Mouse (Mus musculus): ENCODE data around the gene Proser3. TPM values are rescaled to one million over a fixed set of nuclear protein-coding genes. Genes with fewer than 3 reads are reported as not detected.
A peak's percentile ranks its signal among the peaks of the same experiment; 100 is the strongest.

Proser3 gene
- polyA plus RNA-seq (2014; fragmentation: Nextera tagmentation; extraction: Ambion mirVana): 10.4 and 11.0 TPM in 2 replicates

DNA sequence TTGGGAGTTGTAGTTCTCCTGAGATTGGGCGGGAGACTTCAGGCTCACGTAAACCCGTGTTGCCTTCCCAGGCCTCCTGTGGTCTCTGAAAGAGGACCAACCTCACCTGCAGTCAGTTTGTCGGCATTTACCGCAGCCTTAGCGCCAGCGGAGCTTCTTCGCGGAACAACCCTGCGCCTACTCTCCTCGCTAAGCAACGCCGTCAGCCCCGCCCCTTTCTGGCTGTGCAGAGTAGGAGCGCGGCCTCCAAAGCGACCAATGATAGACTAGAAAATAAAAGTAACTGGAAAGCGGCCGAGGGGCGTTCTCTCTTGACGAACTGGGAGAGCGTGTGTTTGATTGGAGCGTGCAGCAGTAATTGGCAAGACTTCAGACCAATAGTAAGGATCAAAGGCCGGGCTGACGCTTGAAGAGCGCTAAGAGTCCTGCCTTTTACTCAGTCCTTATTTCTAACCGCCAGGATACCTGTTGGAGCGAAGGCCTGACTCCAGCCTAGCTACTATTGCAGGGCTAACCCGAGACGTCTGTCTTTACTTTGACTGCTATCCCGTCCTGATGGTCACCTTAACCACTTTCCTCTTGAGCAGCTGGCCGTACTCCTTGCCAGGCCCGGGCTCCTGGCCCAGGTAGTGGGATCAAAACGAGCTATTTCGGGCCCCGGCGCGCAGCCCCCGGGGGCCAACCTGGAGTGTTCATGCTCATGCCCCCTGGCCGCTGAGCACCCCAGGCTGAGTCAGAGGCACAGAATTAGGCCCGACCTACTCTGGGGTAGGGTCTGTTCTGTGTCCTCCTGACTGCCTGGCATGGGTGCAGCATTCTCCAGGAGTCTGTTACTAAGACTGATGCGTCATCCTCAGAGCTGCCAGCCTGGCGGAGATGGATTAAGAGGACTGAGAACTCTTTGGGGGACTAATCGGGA, at the start of gene Proser3, which contains the start of gene Hspb6:
Proser3 (minus strand) TSS at position 198 of the 919 bp plus-strand sequence.
Hspb6 (plus strand) TSS at position 77 of the 919 bp plus-strand sequence.
- peak within 1 kb of the TSS; percentile 54 for H3K4me3 ChIP-seq (replicated peaks; ENCODE audit: low read length)
- H3K36me3 ChIP-seq (replicated peaks; ENCODE audit: control insufficient read depth, insufficient read depth): peaks cover 36% of the 10 kb centered on the region
- ATAC-seq (ENCODE audit: low FRiP score) (peak; percentile 95), DNase-seq (ENCODE audit: low spot score) (peak; percentile 97)
- H3K27me3 ChIP-seq (ENCODE audit: control insufficient read depth, insufficient read depth, low read length): peaks cover 8% of the 10 kb centered on the region; the same call in 1 of the 2 replicates
- H3K4me2 ChIP-seq (replicated peaks): peak within 1 kb of the TSS; percentile 74
- H3K27ac ChIP-seq: peak within 1 kb of the TSS; percentile 91
- H3K4me1 ChIP-seq (replicated peaks; ENCODE audit: control insufficient read depth, insufficient read depth, low read length): peaks cover 13% of the 10 kb centered on the region
- peak within 1 kb of the TSS; percentile 58 for H3K9ac ChIP-seq
- under 1% methylated on average over 44 of the region's 44 CpGs for WGBS
- no peaks in the 10 kb centered on the region for H3K9me3 ChIP-seq (ENCODE audit: control insufficient read depth, low read length)

DNA sequence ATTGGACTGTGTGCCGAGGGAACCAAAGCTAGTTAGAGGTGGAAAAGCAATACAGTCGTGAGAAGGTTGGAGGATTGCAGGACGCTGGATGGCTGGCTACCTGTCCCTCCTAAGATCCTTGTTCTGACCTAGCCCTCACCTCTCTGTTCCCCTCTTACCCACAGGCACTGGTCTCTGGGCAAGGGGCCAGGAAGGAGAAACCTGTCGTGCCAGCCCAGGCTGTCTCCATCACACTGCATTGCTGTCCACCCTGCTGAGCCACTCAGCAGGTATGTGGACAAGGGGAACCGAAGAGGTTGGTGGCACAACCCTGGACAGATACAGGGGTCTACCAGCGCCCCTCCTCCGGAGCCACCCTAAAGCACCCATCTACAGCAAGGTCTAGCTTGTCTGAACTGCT, 48.6 kb upstream of the Proser3 start:
- Histone ChIP-seq H3K27me3 (ENCODE audit: control insufficient read depth, insufficient read depth, low read length) (no peaks in the 10 kb centered on the region), H3K4me2 (replicated peaks) (peak overlapping the region; percentile 48; the same call in 1 of the 2 replicates), H3K9me3 (ENCODE audit: control insufficient read depth, low read length) (no peaks in the 10 kb centered on the region), H3K4me1 (replicated peaks; ENCODE audit: control insufficient read depth, insufficient read depth, low read length) (peaks cover 8% of the 10 kb centered on the region; the same call in 1 of the 2 replicates), H3K9ac (no peak overlapping the region), H3K27ac (no peak overlapping the region), H3K36me3 (replicated peaks; ENCODE audit: control insufficient read depth, insufficient read depth) (no peaks in the 10 kb centered on the region), H3K4me3 (replicated peaks; ENCODE audit: low read length) (no peak overlapping the region)
- DNase-seq (ENCODE audit: low spot score) (no peak), ATAC-seq (ENCODE audit: low FRiP score) (no peak)
- WGBS: 75% methylated on average over 7 of the region's 7 CpGs

DNA sequence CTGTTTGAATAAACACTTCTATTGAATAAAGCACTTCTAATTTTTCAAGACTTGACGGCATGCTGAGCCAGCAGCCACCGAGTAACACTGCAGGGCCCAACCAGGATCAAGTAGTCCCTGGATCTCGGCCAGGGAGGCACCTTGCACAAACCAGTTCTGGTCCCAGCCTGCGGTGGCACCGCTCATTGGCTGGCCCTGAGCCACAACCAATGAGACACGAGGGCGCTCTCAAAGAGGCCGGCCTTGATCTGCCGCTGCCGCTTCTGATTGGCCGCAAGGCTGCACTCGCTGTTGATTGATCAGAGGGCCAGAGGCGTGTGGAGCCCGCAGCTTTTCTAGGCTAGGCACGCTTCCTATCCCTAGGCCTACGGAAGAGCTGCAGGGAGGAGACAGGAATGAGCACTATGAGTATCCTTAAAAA, 47.8 kb upstream of the Proser3 start:
- DNase-seq (ENCODE audit: low spot score) (peak; percentile 92), ATAC-seq (ENCODE audit: low FRiP score) (peak; percentile 98)
- Histone ChIP-seq H3K27me3 (ENCODE audit: control insufficient read depth, insufficient read depth, low read length) (no peaks in the 10 kb centered on the region), H3K27ac (peak overlapping the region; percentile 39; the same call in 1 of the 2 replicates), H3K4me2 (replicated peaks) (peak overlapping the region; percentile 48), H3K4me1 (replicated peaks; ENCODE audit: control insufficient read depth, insufficient read depth, low read length) (peaks cover 8% of the 10 kb centered on the region; the same call in 1 of the 2 replicates), H3K4me3 (replicated peaks; ENCODE audit: low read length) (no peak overlapping the region), H3K36me3 (replicated peaks; ENCODE audit: control insufficient read depth, insufficient read depth) (no peaks in the 10 kb centered on the region), H3K9me3 (ENCODE audit: control insufficient read depth, low read length) (no peaks in the 10 kb centered on the region), H3K9ac (no peak overlapping the region)
- WGBS: 2% methylated on average over 16 of the region's 16 CpGs

DNA sequence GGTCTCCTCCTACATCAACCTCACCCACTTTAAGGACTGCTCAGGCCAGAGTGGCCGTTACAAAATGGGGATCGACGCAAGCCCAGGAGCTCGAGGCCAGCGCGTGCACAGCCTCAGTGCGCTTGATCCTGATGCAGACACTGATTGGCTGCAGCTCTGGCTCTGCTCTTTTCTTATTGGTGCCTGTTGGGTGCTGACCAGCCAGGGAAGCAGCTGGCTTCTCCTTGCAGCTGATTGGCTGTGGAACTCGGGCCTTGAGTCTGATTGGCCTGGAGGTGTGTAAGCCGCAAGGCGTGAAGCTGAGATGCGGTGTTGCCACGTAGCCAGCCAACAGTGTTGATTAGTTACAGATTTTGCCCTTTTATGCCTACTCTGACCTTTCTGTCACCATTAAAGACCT, 46.7 kb upstream of the Proser3 start, which contains the start of gene Zbtb32:
Zbtb32 (minus strand) TSS at position 124 of the 400 bp plus-strand sequence.
- Histone ChIP-seq H3K4me2 (replicated peaks) (peak within 1 kb of the TSS; percentile 48), H3K4me1 (replicated peaks; ENCODE audit: control insufficient read depth, insufficient read depth, low read length) (peaks cover 8% of the 10 kb centered on the region; the same call in 1 of the 2 replicates), H3K9ac (no peak within 1 kb of the TSS), H3K36me3 (replicated peaks; ENCODE audit: control insufficient read depth, insufficient read depth) (no peaks in the 10 kb centered on the region), H3K9me3 (ENCODE audit: control insufficient read depth, low read length) (no peaks in the 10 kb centered on the region), H3K27me3 (ENCODE audit: control insufficient read depth, insufficient read depth, low read length) (no peaks in the 10 kb centered on the region), H3K4me3 (replicated peaks; ENCODE audit: low read length) (no peak within 1 kb of the TSS), H3K27ac (peak within 1 kb of the TSS; percentile 39; the same call in 1 of the 2 replicates)
- WGBS: 95% methylated on average over 12 of the region's 12 CpGs
- DNase-seq (ENCODE audit: low spot score) (no peak), ATAC-seq (ENCODE audit: low FRiP score) (no peak)

DNA sequence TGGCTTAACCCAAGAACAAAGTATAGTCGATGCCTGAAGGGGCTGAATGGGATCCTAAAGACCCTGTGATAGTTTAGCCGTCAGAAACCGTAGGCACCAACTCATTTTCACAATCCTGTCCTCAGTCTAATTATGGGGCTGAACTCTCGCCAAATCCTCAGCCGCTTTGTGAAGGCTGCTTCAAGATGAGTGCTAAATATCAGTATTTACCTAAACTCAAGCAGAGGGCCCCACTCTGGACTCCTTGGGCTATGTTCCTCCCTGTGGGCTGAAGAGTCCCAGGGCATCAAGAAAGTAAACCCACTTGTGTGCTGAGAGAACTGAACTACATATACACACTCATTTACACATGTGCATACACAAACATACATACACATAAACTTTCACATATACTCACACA, 44.7 kb upstream of the Proser3 start:
- no peaks in the 10 kb centered on the region for H3K27me3 ChIP-seq (ENCODE audit: control insufficient read depth, insufficient read depth, low read length)
- ATAC-seq (ENCODE audit: low FRiP score) (no peak), DNase-seq (ENCODE audit: low spot score) (no peak)
- H3K4me2 ChIP-seq (replicated peaks): no peak overlapping the region
- H3K4me1 ChIP-seq (replicated peaks; ENCODE audit: control insufficient read depth, insufficient read depth, low read length): peaks cover 8% of the 10 kb centered on the region; the same call in 1 of the 2 replicates
- H3K36me3 ChIP-seq (replicated peaks; ENCODE audit: control insufficient read depth, insufficient read depth): no peaks in the 10 kb centered on the region
- no peak overlapping the region for H3K9ac ChIP-seq
- H3K9me3 ChIP-seq (ENCODE audit: control insufficient read depth, low read length): no peaks in the 10 kb centered on the region
- H3K4me3 ChIP-seq (replicated peaks; ENCODE audit: low read length): no peak overlapping the region
- WGBS: 81% methylated on average over 5 of the region's 5 CpGs
- no peak overlapping the region for H3K27ac ChIP-seq

DNA sequence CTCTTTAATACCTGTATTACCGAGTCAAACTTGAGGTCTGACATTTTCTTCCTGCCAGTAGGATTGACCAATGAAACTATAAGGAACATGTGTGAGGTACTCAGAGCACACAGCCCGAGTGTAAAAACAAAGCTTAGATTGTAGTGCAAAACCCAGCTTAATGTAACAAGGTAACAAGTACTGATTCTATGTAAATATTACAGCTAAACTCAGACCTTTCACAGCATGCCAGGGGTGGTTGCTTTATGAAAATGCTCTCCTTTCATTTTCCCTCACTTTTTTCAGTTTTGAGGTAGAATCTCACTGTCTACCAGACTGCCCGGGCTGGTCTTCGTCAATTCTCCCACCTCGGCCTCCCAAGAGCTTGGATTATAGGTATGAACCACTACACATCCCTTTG, 44.0 kb upstream of the Proser3 start:
- ATAC-seq (ENCODE audit: low FRiP score) (no peak), DNase-seq (ENCODE audit: low spot score) (no peak)
- no peak overlapping the region for H3K9ac ChIP-seq
- H3K36me3 ChIP-seq (replicated peaks; ENCODE audit: control insufficient read depth, insufficient read depth): no peaks in the 10 kb centered on the region
- no peak overlapping the region for H3K27ac ChIP-seq
- H3K27me3 ChIP-seq (ENCODE audit: control insufficient read depth, insufficient read depth, low read length): no peaks in the 10 kb centered on the region
- H3K4me2 ChIP-seq (replicated peaks): no peak overlapping the region
- no peaks in the 10 kb centered on the region for H3K9me3 ChIP-seq (ENCODE audit: control insufficient read depth, low read length)
- no peak overlapping the region for H3K4me3 ChIP-seq (replicated peaks; ENCODE audit: low read length)
- 85% methylated on average over 5 of the region's 5 CpGs for WGBS
- H3K4me1 ChIP-seq (replicated peaks; ENCODE audit: control insufficient read depth, insufficient read depth, low read length): peaks cover 8% of the 10 kb centered on the region; the same call in 1 of the 2 replicates

DNA sequence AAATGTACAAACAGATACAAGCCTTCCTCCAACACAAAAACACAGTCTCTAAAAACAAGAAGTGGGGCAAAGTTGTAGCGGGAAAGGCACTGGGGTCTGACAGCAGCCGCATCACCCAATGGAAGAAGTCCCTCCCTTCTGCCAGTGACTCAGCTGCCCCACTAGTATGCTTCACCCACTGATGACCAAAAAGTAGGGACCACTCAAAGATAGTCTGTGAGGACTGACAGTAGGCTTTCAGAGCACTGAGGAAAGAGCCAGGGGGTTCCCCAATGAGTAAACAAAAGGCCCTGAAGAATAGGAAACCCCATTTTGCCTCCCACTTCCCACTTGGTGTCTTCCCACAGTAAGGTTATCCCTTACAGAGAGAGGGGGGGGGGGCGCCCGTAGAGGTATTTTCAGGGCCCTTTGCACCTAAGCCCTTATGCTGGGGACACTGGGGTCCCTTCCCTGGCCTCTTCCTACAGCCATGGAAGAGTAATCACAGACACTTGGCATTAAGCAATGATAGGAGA, 42.5 kb upstream of the Proser3 start:
- ATAC-seq (ENCODE audit: low FRiP score) (no peak), DNase-seq (ENCODE audit: low spot score) (no peak)
- Histone ChIP-seq H3K4me2 (replicated peaks) (no peak overlapping the region), H3K4me3 (replicated peaks; ENCODE audit: low read length) (no peak overlapping the region), H3K4me1 (replicated peaks; ENCODE audit: control insufficient read depth, insufficient read depth, low read length) (peaks cover 2% of the 10 kb centered on the region; the same call in 1 of the 2 replicates), H3K27ac (no peak overlapping the region), H3K9ac (no peak overlapping the region), H3K9me3 (ENCODE audit: control insufficient read depth, low read length) (no peaks in the 10 kb centered on the region), H3K27me3 (ENCODE audit: control insufficient read depth, insufficient read depth, low read length) (no peaks in the 10 kb centered on the region), H3K36me3 (replicated peaks; ENCODE audit: control insufficient read depth, insufficient read depth) (no peaks in the 10 kb centered on the region)
- 69% methylated on average over 4 of the region's 4 CpGs for WGBS

DNA sequence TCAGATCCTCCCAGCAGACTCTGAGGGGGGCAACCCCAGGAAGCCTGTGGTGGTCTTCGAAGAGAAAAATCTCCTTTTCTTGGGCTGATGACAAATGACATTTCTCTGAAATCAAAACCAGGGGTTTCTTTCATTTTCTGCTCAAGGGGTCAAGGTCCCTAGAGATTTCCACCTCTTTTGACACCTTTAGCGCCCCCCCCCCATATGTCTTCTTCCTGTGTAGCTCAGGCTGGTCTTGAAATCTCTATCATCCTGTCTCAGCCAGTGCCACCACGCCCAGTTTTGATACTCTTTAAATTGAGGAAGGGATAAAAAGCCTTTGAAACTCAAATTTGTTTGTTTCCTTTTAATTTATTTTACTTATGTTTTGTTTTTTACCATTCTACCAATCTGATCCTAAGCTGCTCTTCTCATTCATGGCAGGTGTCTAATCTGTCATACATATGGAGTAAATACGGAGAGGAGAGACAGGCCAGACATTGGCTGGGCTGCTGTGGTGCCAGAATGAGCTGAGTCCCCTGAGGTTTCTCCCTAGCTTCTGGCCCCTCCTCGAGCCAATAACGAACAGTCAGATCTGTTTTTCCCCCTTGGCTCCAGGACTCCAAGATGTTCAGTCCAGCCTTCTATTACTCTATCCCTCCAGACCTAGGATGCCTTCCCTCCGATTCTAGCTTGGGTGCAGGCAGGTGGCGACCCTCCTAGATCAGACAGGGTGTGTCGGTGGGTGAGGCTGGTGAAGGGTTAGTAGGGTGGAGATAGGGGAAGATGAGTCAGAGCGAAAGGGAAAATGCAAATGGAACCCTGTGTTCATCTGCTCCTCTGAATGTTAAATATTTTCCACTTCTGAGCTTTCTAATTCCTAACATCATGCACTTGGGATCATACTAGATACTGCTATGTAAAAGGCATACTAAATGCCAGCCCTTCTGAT, 41.7 kb upstream of the Proser3 start:
- Histone ChIP-seq H3K4me2 (replicated peaks) (no peak overlapping the region), H3K27ac (no peak overlapping the region), H3K36me3 (replicated peaks; ENCODE audit: control insufficient read depth, insufficient read depth) (no peaks in the 10 kb centered on the region), H3K4me1 (replicated peaks; ENCODE audit: control insufficient read depth, insufficient read depth, low read length) (no peaks in the 10 kb centered on the region; the same call in 1 of the 2 replicates), H3K27me3 (ENCODE audit: control insufficient read depth, insufficient read depth, low read length) (no peaks in the 10 kb centered on the region), H3K9me3 (ENCODE audit: control insufficient read depth, low read length) (no peaks in the 10 kb centered on the region), H3K4me3 (replicated peaks; ENCODE audit: low read length) (no peak overlapping the region), H3K9ac (no peak overlapping the region)
- WGBS: 69% methylated on average over 10 of the region's 10 CpGs
- no peak for DNase-seq (ENCODE audit: low spot score)
- ATAC-seq (ENCODE audit: low FRiP score): no peak
